Mouse (Mus musculus) lung, postnatal 0 days (tissue): ENCODE measurements around the gene Zbed4. TPM values are rescaled to one million over a fixed set of nuclear protein-coding genes. Genes with fewer than 3 reads are reported as not detected.
A peak's percentile ranks its signal among the peaks of the same experiment; 100 is the strongest.
"Not testable (repeated sequence)": the region's sequence is repeated elsewhere in the genome, so short reads cannot be mapped to it uniquely, and the experiment has no call there.

Experiments used
- ATAC-seq: fragments of 200-750 bp; cut with Nextera tagmentation; 2 replicates; pipeline ENCODE4 v1.8.0; 2017; ENCODE audit warnings: moderate library complexity
- DNase-seq: peaks from one replicate; pipeline ENCODE4 v3.0.0-alpha.2; 2016; ENCODE audit warnings: low spot score
- H3K27ac ChIP-seq: fragments of 300-500 bp; sonication (generic); 2 replicates; pipeline ENCODE4 v1.5.1; 2014; ENCODE audit warnings: antibody characterized with exemption, mild to moderate bottlenecking, low read length, mixed read lengths
- H3K27me3 ChIP-seq: fragments of 300-500 bp; sonication (generic); replicated peaks from 2 replicates; pipeline ENCODE4 v1.6.1; 2014; ENCODE audit warnings: low read length, mixed read lengths; ENCODE audit not compliant: insufficient read depth
- H3K36me3 ChIP-seq: fragments of 300-500 bp; sonication (generic); 2 replicates; pipeline ENCODE4 v1.6.1; 2014; ENCODE audit warnings: low read length, mixed read lengths; ENCODE audit not compliant: insufficient read depth
- H3K4me1 ChIP-seq: fragments of 300-500 bp; sonication (generic); 2 replicates; pipeline ENCODE4 v1.6.1; 2014; ENCODE audit warnings: antibody characterized with exemption, low read depth, low read length, mixed read lengths; ENCODE audit not compliant: insufficient read depth
- H3K4me2 ChIP-seq: fragments of 300-500 bp; sonication (generic); replicated peaks from 2 replicates; pipeline ENCODE4 v1.6.1; 2014; ENCODE audit warnings: low read depth, mild to moderate bottlenecking, low read length, moderate library complexity, mixed read lengths
- H3K4me3 ChIP-seq: fragments of 300-500 bp; sonication (generic); 2 replicates; pipeline ENCODE4 v1.5.1; 2014; ENCODE audit warnings: low read depth, low read length
- H3K9ac ChIP-seq: fragments of 300-500 bp; sonication (generic); replicated peaks from 2 replicates; pipeline ENCODE4 v1.6.1; 2014; ENCODE audit warnings: low read depth, mild to moderate bottlenecking
- H3K9me3 ChIP-seq: fragments of 300-500 bp; sonication (generic); 2 replicates; pipeline ENCODE4 v1.6.1; 2016; ENCODE audit warnings: low read length, mixed read lengths
- CTCF ChIP-seq: IDR thresholded peaks from 2 replicates; pipeline ENCODE4 v1.5.1; 2016; ENCODE audit warnings: antibody characterized with exemption, mild to moderate bottlenecking
- EP300 ChIP-seq: IDR thresholded peaks from 2 replicates; pipeline ENCODE4 v1.6.1; 2016; ENCODE audit warnings: antibody characterized with exemption, mild to moderate bottlenecking, control low read depth
- WGBS: fragments of 180-500 bp; shearing (Covaris S2); extraction: QIAGEN DNeasy Blood & Tissue Kit; methylation state at CpG from one replicate; pipeline ENCODE4 v1.1.7; 2014; 5-methylcytosine and 5-hydroxymethylcytosine counted together
- polyA plus RNA-seq: library from polyadenylated mRNA; unstranded; fragments of >200 nt; fragmentation: Nextera tagmentation; extraction: Ambion mirVana; gene quantifications from 2 replicates; pipeline ENCODE4 v1.2.1, GENCODE M21; 2015

Gene Zbed4
- 4.7 and 4.8 TPM in 2 replicates for polyA plus RNA-seq

- 2% methylated on average over 57 of the region's 119 CpGs for WGBS
- Histone ChIP-seq H3K4me2 (peak within 1 kb of the TSS; percentile 81), H3K27me3 (no peaks in the 10 kb centered on the region), H3K4me3 (peak within 1 kb of the TSS; percentile 72), H3K36me3 (no peaks in the 10 kb centered on the region), H3K27ac (peak within 1 kb of the TSS; percentile 87), H3K9me3 (no peaks in the 10 kb centered on the region), H3K9ac (peak within 1 kb of the TSS; percentile 63), H3K4me1 (peaks cover 10% of the 10 kb centered on the region; the same call in 1 of the 2 replicates)
- no peak for TF ChIP-seq CTCF
- TF ChIP-seq EP300: no peak
- DNase-seq (peak; percentile 59), ATAC-seq (no peak; the same call in 1 of the 2 replicates)
Observed at GRCm38 (mm10) chr15:88751564-88752402, at the start of gene Zbed4. Gene Zbed4 (plus strand): TSS chr15:88751660.

- Histone ChIP-seq H3K4me3 (no peak overlapping the region), H3K36me3 (peaks cover 57% of the 10 kb centered on the region), H3K27ac (no peak overlapping the region), H3K4me2 (no peak overlapping the region), H3K9ac (no peak overlapping the region), H3K27me3 (no peaks in the 10 kb centered on the region), H3K4me1 (no peaks in the 10 kb centered on the region), H3K9me3 (no peaks in the 10 kb centered on the region)
- peak; percentile 23; the same call in 1 of the 2 replicates for ATAC-seq
- no peak for TF ChIP-seq CTCF
- no peak for TF ChIP-seq EP300
- 57% methylated on average over 3 of the region's 3 CpGs for WGBS
- peak; percentile 69 for DNase-seq
Observed at GRCm38 (mm10) chr15:88702501-88702900, 49.0 kb upstream of the Zbed4 start.

GRCm38 (mm10) chr15:88704284-88704683, 47.2 kb upstream of the Zbed4 start:
- Histone ChIP-seq H3K4me2 (no peak overlapping the region), H3K4me1 (no peaks in the 10 kb centered on the region), H3K4me3 (no peak overlapping the region), H3K9me3 (no peaks in the 10 kb centered on the region), H3K36me3 (peaks cover 55% of the 10 kb centered on the region), H3K27ac (no peak overlapping the region), H3K27me3 (no peaks in the 10 kb centered on the region), H3K9ac (no peak overlapping the region)
- TF ChIP-seq EP300 (no peak), CTCF (no peak)
- 52% methylated on average over 1 of the region's 1 CpGs for WGBS
- no peak for DNase-seq
- ATAC-seq: no peak

- Histone ChIP-seq H3K4me3 (no peak overlapping the region), H3K4me1 (no peaks in the 10 kb centered on the region), H3K4me2 (no peak overlapping the region), H3K9me3 (no peaks in the 10 kb centered on the region), H3K36me3 (peaks cover 54% of the 10 kb centered on the region), H3K27me3 (no peaks in the 10 kb centered on the region), H3K9ac (no peak overlapping the region), H3K27ac (no peak overlapping the region)
- no peak for TF ChIP-seq CTCF
- TF ChIP-seq EP300: no peak
- 88% methylated on average over 6 of the region's 6 CpGs for WGBS
- no peak for DNase-seq
- ATAC-seq: no peak
Observed at GRCm38 (mm10) chr15:88706320-88706719, 45.1 kb upstream of the Zbed4 start.

GRCm38 (mm10) chr15:88706987-88707386, 44.5 kb upstream of the Zbed4 start:
- 80% methylated on average over 12 of the region's 13 CpGs for WGBS
- not testable (repeated sequence) for DNase-seq, H3K9me3 ChIP-seq, H3K4me3 ChIP-seq, H3K9ac ChIP-seq, H3K4me2 ChIP-seq, H3K27ac ChIP-seq, ATAC-seq, H3K27me3 ChIP-seq, H3K4me1 ChIP-seq
- H3K36me3 ChIP-seq: peaks cover 60% of the 10 kb centered on the region

- H3K27me3 ChIP-seq: no peaks in the 10 kb centered on the region
- no peaks in the 10 kb centered on the region for H3K9me3 ChIP-seq
- 92% methylated on average over 5 of the region's 5 CpGs for WGBS
- no peaks in the 10 kb centered on the region for H3K4me1 ChIP-seq
- no peak for DNase-seq
- H3K27ac ChIP-seq: no peak overlapping the region
- peaks cover 70% of the 10 kb centered on the region for H3K36me3 ChIP-seq
- 0 out of 2 replicates have a peak, but pooled peaks have one; percentile 23 for ATAC-seq
- H3K9ac ChIP-seq: no peak overlapping the region
- TF ChIP-seq CTCF (no peak), EP300 (no peak)
- H3K4me2 ChIP-seq: no peak overlapping the region
- no peak overlapping the region for H3K4me3 ChIP-seq
Observed at GRCm38 (mm10) chr15:88708204-88708603, 43.3 kb upstream of the Zbed4 start.
